Mouse (Mus musculus): ENCODE measurements at regions not wholly inside any gene's neighbourhood (a gene's known extent, or its start where the extent isn't known, plus 50 kb on each side); places are given as distances from the start of the nearest gene placed in this dataset.

GRCm38 (mm10) chr4:87386835-87387234, 156.6 kb upstream of the Slc24a2 start:
- no peak for DNase-seq (ENCODE audit: inconsistent ontology term)

GRCm38 (mm10) chr4:87386271-87386670, 156.0 kb upstream of the Slc24a2 start:
- DNase-seq (ENCODE audit: inconsistent ontology term): no peak

- peak; percentile 26 for DNase-seq (ENCODE audit: inconsistent ontology term)
Observed at GRCm38 (mm10) chr4:87385221-87385739, 155.0 kb upstream of the Slc24a2 start.

- DNase-seq (ENCODE audit: inconsistent ontology term): peak; percentile 35
Observed at GRCm38 (mm10) chr4:87384469-87385044, 154.3 kb upstream of the Slc24a2 start.

DNA sequence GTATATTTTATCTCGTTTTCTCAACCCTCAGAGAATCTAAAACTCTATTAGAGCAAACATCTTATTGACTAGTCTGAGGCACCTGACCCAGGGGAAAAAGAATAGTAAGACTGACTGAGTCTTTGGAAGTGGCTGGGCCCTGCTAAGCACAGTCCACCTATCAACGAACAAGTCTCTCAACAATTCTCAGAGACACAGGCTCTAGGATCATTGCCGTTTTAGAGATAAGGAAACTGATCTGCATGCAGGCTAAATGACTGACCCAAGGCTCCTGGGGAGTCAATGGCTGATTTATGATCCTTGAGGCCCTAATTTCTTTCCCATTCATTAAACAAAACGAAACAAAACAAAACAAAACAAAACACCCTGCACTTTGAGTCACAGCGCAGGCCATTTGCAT, 150.4 kb upstream of the Slc24a2 start:
- DNase-seq (ENCODE audit: inconsistent ontology term): no peak

DNA sequence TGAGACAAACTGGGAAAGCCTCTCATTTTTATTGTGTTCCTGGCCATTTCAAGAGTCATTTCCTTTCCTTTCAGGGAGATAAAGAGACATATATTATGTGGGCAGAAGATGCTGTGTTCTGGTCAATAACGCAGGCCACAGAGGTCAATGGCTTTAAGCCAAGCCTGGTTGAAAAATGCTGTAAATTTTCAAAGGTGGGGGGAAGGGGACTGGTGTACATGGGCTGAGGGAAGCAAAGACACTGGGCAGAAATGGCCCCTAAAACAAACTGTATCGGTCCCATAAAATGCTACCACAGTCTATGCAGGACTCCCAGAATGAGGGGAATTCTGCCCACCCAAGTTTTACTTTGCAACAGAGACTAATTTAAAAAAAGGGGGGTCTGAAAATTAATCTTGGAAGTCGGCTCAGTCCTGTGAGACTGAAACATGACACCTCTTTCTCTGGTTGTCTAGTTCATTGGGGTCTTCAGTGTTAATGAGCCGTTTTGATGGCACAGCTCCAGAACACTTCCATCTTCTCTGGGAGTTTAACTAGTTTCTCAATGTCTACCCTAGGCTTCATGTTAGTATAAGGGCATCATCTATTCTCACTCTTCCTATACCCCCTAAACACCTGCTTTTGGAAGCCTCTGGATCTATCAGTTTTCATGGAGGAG, 149.4 kb upstream of the Slc24a2 start:
- DNase-seq (ENCODE audit: inconsistent ontology term): no peak

- no peak for DNase-seq (ENCODE audit: inconsistent ontology term)
Observed at GRCm38 (mm10) chr4:87371960-87372359, 141.7 kb upstream of the Slc24a2 start.

DNA sequence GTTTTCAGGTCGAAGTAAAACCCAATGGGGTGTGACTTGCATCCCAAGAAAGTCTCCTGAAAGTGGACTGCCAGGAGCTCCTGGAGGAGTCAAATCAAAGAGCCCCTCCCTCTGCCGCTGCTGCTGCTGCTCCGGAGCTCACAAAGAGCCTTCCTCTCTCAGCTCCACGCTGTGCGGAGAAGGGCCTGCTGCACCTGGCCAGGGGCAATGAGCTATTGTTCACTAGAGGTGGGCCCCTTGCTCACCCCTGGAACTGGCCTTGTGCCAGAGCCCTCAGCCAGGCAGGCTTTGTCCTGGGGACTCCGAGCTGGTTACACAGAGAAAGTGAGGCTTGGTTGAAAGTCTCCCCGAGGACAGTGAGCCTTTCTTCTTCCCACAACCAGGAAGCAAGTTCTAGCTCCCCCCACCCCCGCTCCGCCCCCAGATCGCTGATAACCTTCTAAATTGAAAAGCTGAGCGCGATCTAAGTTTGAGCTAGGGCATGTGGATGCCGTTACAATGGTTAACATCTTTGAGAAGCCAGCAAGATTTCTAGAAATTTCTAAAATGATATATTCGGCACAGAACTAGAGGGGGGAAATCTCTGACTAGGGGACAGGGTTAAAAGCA, 139.5 kb upstream of the Slc24a2 start:
- DNase-seq (ENCODE audit: inconsistent ontology term): peak; percentile 23

GRCm38 (mm10) chr4:87368413-87369160, 138.3 kb upstream of the Slc24a2 start:
- DNase-seq (ENCODE audit: inconsistent ontology term): peak; percentile 83

- DNase-seq (ENCODE audit: inconsistent ontology term): peak; percentile 80
Observed at GRCm38 (mm10) chr4:87367732-87368412, 137.6 kb upstream of the Slc24a2 start.

DNA sequence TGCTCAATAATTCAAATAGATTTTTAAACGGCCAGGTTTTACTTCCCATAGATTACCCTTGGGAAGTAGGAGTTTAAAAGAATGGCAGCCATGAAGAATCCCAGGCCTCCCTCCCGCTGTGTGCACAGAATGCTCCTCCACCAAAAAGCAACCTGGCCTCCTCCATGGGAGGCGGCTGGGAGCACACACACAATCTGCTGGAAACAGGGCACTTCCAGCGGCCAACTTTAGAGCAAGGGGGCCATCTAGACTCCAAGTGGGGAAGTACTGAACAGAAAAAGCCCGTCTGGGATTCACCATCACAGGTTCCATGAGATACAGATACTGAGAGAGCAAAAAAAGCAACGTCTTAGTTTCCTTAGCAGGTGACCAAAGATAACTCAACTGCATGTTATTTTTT, 131.9 kb upstream of the Slc24a2 start:
- DNase-seq (ENCODE audit: inconsistent ontology term): peak; percentile 42

GRCm38 (mm10) chr4:87359483-87359882, 129.2 kb upstream of the Slc24a2 start:
- no peak for DNase-seq (ENCODE audit: inconsistent ontology term)

GRCm38 (mm10) chr4:87359004-87359403, 128.7 kb upstream of the Slc24a2 start:
- no peak for DNase-seq (ENCODE audit: inconsistent ontology term)

- DNase-seq (ENCODE audit: inconsistent ontology term): no peak
Observed at GRCm38 (mm10) chr4:87332968-87333367, 102.7 kb upstream of the Slc24a2 start.

- peak; percentile 61 for DNase-seq (ENCODE audit: inconsistent ontology term)
Observed at GRCm38 (mm10) chr4:87329136-87329535, 98.9 kb upstream of the Slc24a2 start.

DNA sequence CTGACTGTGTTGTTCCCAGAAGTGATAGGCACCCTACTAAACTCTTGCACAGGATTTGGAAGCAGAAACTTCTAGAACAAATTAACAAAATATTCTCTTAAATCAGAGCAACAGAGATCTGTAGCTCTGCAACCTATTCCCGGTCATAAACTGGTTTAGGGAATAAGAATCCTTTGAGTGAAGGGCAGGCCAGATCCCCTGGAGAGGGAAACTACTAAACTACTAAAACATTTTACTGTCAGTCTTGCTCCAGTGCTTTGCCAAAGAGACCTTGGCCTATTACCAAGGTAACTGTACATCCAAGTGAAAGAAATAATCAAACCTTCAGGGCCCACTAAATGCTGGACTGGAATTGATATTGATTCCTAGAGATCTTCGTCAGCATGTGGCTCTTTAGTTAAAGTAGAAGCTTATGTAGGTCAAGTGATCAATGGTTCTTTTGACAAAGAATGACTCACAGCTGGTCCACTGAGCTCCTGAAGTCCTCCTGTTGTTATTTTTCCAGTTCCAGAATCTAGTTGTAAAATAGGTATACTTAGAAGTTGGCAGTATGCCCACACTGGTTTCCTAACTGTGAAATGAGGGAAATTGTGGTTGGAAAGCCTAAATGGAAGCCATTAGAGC, 91.6 kb upstream of the Slc24a2 start:
- DNase-seq (ENCODE audit: inconsistent ontology term): peak; percentile 55

DNA sequence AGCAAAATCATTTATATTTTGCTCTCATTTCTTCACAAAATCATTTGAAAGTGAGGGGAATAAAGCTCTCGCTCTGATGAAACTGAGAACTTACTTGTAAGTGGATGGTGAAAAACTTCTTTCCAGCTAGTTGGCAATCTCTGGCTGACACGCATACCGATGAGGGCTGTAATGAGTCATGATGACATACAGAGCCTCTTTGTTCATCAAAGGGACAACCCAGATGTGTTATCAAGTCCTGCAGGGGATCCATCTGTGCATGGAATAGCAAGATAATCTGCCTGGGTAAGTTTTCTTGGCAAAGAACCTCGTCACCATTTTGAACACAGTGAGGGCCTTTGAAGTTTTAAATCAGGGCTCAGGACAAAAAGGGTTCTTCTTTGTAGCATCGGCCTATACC, 67.9 kb upstream of the Slc24a2 start:
- DNase-seq (ENCODE audit: inconsistent ontology term): peak; percentile 40

DNA sequence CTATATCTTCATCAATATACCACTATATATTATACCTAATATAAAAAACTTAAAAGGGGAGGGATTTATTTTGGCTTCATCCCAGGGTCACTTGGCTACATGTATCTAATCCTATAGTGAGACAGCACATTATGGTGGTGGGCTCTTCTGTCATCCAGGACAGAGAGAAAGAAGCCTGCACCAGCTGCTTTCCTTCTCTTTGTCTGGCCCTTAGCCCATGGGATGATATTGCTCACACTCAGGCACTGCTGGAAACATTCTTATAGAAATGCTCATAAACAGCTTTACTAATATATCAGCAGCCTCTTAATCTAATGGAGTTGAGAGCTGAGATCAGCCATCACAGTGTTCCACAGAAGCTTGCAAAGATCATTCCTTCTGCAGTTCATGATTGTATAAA, 64.3 kb upstream of the Slc24a2 start:
- no peak for DNase-seq (ENCODE audit: inconsistent ontology term)

Data from Muller cell, postnatal 12 days (primary cell).